Mouse (Mus musculus): ENCODE data around the gene Sipa1l1. TPM values are rescaled to one million over a fixed set of nuclear protein-coding genes. Genes with fewer than 3 reads are reported as not detected.

Gene Sipa1l1
- polyA plus RNA-seq, 1 experiment from 2014 or later = 34.0 TPM

- Histone ChIP-seq H3K27me3 (replicated peaks; ENCODE audit: low read depth, poor library complexity, severe bottlenecking) (no peaks in the 10 kb centered on the region), H3K9me3 (no peaks in the 10 kb centered on the region), H3K36me3 (replicated peaks) (0 out of 2 replicates have a peak, but pooled peaks cover 3% of the 10 kb centered on the region), H3K4me1 (no peaks in the 10 kb centered on the region), H3K27ac (replicated peaks) (no peak overlapping the region), H3K4me3 (no peak overlapping the region)
- WGBS = 82% methylated on average over 10 of the region's 10 CpGs
- DNase-seq (ENCODE audit: low spot score) = no peak
Measured at GRCm38 (mm10) chr12:82294906-82295887, 126.1 kb downstream of the Sipa1l1 start.

- Histone ChIP-seq H3K36me3 (replicated peaks) (0 out of 2 replicates have a peak, but pooled peaks cover 3% of the 10 kb centered on the region), H3K4me1 (no peaks in the 10 kb centered on the region), H3K27ac (replicated peaks) (no peak overlapping the region), H3K4me3 (no peak overlapping the region), H3K27me3 (replicated peaks; ENCODE audit: low read depth, poor library complexity, severe bottlenecking) (no peaks in the 10 kb centered on the region), H3K9me3 (no peaks in the 10 kb centered on the region)
- DNase-seq (ENCODE audit: low spot score) = no peak
- WGBS = 93% methylated on average over 2 of the region's 2 CpGs
Measured at GRCm38 (mm10) chr12:82296276-82296675, 127.2 kb downstream of the Sipa1l1 start.

GRCm38 (mm10) chr12:82297196-82297595, 128.1 kb downstream of the Sipa1l1 start:
- no peak overlapping the region for H3K27ac ChIP-seq (replicated peaks)
- no peaks in the 10 kb centered on the region for H3K4me1 ChIP-seq
- 0 out of 2 replicates have a peak, but pooled peaks cover 3% of the 10 kb centered on the region for H3K36me3 ChIP-seq (replicated peaks)
- no peaks in the 10 kb centered on the region for H3K9me3 ChIP-seq
- 84% methylated on average over 6 of the region's 6 CpGs for WGBS
- no peaks in the 10 kb centered on the region for H3K27me3 ChIP-seq (replicated peaks; ENCODE audit: low read depth, poor library complexity, severe bottlenecking)
- no peak overlapping the region for H3K4me3 ChIP-seq
- DNase-seq (ENCODE audit: low spot score) = no peak

GRCm38 (mm10) chr12:82298662-82299460, 129.7 kb downstream of the Sipa1l1 start:
- H3K4me3 ChIP-seq = no peak overlapping the region
- no peak overlapping the region for H3K27ac ChIP-seq (replicated peaks)
- no peaks in the 10 kb centered on the region for H3K4me1 ChIP-seq
- H3K9me3 ChIP-seq = no peaks in the 10 kb centered on the region
- WGBS = 91% methylated on average over 9 of the region's 9 CpGs
- no peaks in the 10 kb centered on the region for H3K36me3 ChIP-seq (replicated peaks)
- no peak for DNase-seq (ENCODE audit: low spot score)
- H3K27me3 ChIP-seq (replicated peaks; ENCODE audit: low read depth, poor library complexity, severe bottlenecking) = no peaks in the 10 kb centered on the region

GRCm38 (mm10) chr12:82304140-82304539, 135.0 kb downstream of the Sipa1l1 start:
- Histone ChIP-seq H3K36me3 (replicated peaks) (no peaks in the 10 kb centered on the region), H3K9me3 (no peaks in the 10 kb centered on the region), H3K27ac (replicated peaks) (no peak overlapping the region), H3K4me1 (no peaks in the 10 kb centered on the region; the same call in 1 of the 2 replicates), H3K4me3 (no peak overlapping the region), H3K27me3 (replicated peaks; ENCODE audit: low read depth, poor library complexity, severe bottlenecking) (no peaks in the 10 kb centered on the region)
- 89% methylated on average over 2 of the region's 2 CpGs for WGBS
- no peak for DNase-seq (ENCODE audit: low spot score)

GRCm38 (mm10) chr12:82306035-82306434, 136.9 kb downstream of the Sipa1l1 start:
- Histone ChIP-seq H3K27ac (replicated peaks) (no peak overlapping the region), H3K27me3 (replicated peaks; ENCODE audit: low read depth, poor library complexity, severe bottlenecking) (no peaks in the 10 kb centered on the region), H3K9me3 (no peaks in the 10 kb centered on the region), H3K4me3 (no peak overlapping the region), H3K36me3 (replicated peaks) (no peaks in the 10 kb centered on the region), H3K4me1 (peaks cover 3% of the 10 kb centered on the region; the same call in 1 of the 2 replicates)
- WGBS = 84% methylated on average over 4 of the region's 4 CpGs
- DNase-seq (ENCODE audit: low spot score) = no peak

- H3K4me3 ChIP-seq = no peak overlapping the region
- peaks cover 3% of the 10 kb centered on the region; the same call in 1 of the 2 replicates for H3K4me1 ChIP-seq
- WGBS = 87% methylated on average over 2 of the region's 2 CpGs
- no peaks in the 10 kb centered on the region for H3K9me3 ChIP-seq
- no peaks in the 10 kb centered on the region for H3K27me3 ChIP-seq (replicated peaks; ENCODE audit: low read depth, poor library complexity, severe bottlenecking)
- H3K36me3 ChIP-seq (replicated peaks) = peaks cover 13% of the 10 kb centered on the region
- no peak overlapping the region for H3K27ac ChIP-seq (replicated peaks)
- DNase-seq (ENCODE audit: low spot score) = no peak
Measured at GRCm38 (mm10) chr12:82311593-82311992, 142.5 kb downstream of the Sipa1l1 start.

- Histone ChIP-seq H3K9me3 (no peaks in the 10 kb centered on the region), H3K4me1 (peaks cover 3% of the 10 kb centered on the region; the same call in 1 of the 2 replicates), H3K27me3 (replicated peaks; ENCODE audit: low read depth, poor library complexity, severe bottlenecking) (no peaks in the 10 kb centered on the region), H3K36me3 (replicated peaks) (peaks cover 13% of the 10 kb centered on the region), H3K4me3 (no peak overlapping the region), H3K27ac (replicated peaks) (no peak overlapping the region)
- DNase-seq (ENCODE audit: low spot score) = no peak
- 73% methylated on average over 17 of the region's 17 CpGs for WGBS
Measured at GRCm38 (mm10) chr12:82312091-82312820, 143.1 kb downstream of the Sipa1l1 start.

GRCm38 (mm10) chr12:82313091-82313490, 144.0 kb downstream of the Sipa1l1 start:
- DNase-seq (ENCODE audit: low spot score) = no peak
- no peak overlapping the region for H3K27ac ChIP-seq (replicated peaks)
- peaks cover 13% of the 10 kb centered on the region for H3K36me3 ChIP-seq (replicated peaks)
- H3K9me3 ChIP-seq = no peaks in the 10 kb centered on the region
- H3K4me1 ChIP-seq = peaks cover 3% of the 10 kb centered on the region; the same call in 1 of the 2 replicates
- no peaks in the 10 kb centered on the region for H3K27me3 ChIP-seq (replicated peaks; ENCODE audit: low read depth, poor library complexity, severe bottlenecking)
- no peak overlapping the region for H3K4me3 ChIP-seq
- 89% methylated on average over 3 of the region's 3 CpGs for WGBS

- Histone ChIP-seq H3K27me3 (replicated peaks; ENCODE audit: low read depth, poor library complexity, severe bottlenecking) (no peaks in the 10 kb centered on the region), H3K4me3 (no peak overlapping the region), H3K36me3 (replicated peaks) (no peaks in the 10 kb centered on the region), H3K27ac (replicated peaks) (no peak overlapping the region), H3K4me1 (peaks cover 21% of the 10 kb centered on the region), H3K9me3 (no peaks in the 10 kb centered on the region)
- no peak for DNase-seq (ENCODE audit: low spot score)
- whole genome bisulfite sequencing = 87% methylated on average over 7 of the region's 7 CpGs
Measured at GRCm38 (mm10) chr12:82319436-82320131, 150.5 kb downstream of the Sipa1l1 start.

GRCm38 (mm10) chr12:82320204-82320603, 151.1 kb downstream of the Sipa1l1 start:
- Histone ChIP-seq H3K27ac (replicated peaks) (no peak overlapping the region), H3K9me3 (no peaks in the 10 kb centered on the region), H3K27me3 (replicated peaks; ENCODE audit: low read depth, poor library complexity, severe bottlenecking) (no peaks in the 10 kb centered on the region), H3K4me1 (peaks cover 21% of the 10 kb centered on the region), H3K36me3 (replicated peaks) (no peaks in the 10 kb centered on the region), H3K4me3 (no peak overlapping the region)
- WGBS = 63% methylated on average over 3 of the region's 3 CpGs
- DNase-seq (ENCODE audit: low spot score) = no peak
